Mouse (Mus musculus) heart, adult 9 months (tissue): ENCODE results near the gene Haus2.

Source experiments
- DNase-seq, 2 experiments: peaks; one replicate each; pipeline ENCODE4 v3.0.0; 2022; ENCODE audit warnings: low spot score in 2 of 2

Haus2 gene

GRCm38 (mm10) chr2:120616279-120617163, 7.3 kb downstream of the Haus2 start:
- DNase-seq: no peak

GRCm38 (mm10) chr2:120619538-120619937, 10.4 kb downstream of the Haus2 start:
- no peak for DNase-seq

GRCm38 (mm10) chr2:120622920-120623319, 13.7 kb downstream of the Haus2 start:
- no peak for DNase-seq

- DNase-seq: no peak
Observed at GRCm38 (mm10) chr2:120628076-120628865, 19.1 kb downstream of the Haus2 start.

- DNase-seq: peak; percentile 99
Observed at GRCm38 (mm10) chr2:120628886-120629735, 19.9 kb downstream of the Haus2 start, which contains the start of gene Stard9. TSS of gene Stard9 (plus strand) at chr2:120629121.

GRCm38 (mm10) chr2:120630246-120630645, 21.1 kb downstream of the Haus2 start:
- DNase-seq: peak; percentile 47

- DNase-seq: peak in 1 of 2 experiments; percentile 22
Observed at GRCm38 (mm10) chr2:120630655-120631054, 21.5 kb downstream of the Haus2 start.

GRCm38 (mm10) chr2:120631521-120631920, 22.3 kb downstream of the Haus2 start:
- DNase-seq: no peak

GRCm38 (mm10) chr2:120631957-120632356, 22.8 kb downstream of the Haus2 start:
- peak; percentile 71 to 88 for DNase-seq

GRCm38 (mm10) chr2:120640835-120641234, 31.7 kb downstream of the Haus2 start:
- DNase-seq: no peak

- DNase-seq: peak; percentile 82 to 84
Observed at GRCm38 (mm10) chr2:120643836-120644235, 34.7 kb downstream of the Haus2 start.

- peak; percentile 56 to 62 for DNase-seq
Observed at GRCm38 (mm10) chr2:120646777-120647176, 37.6 kb downstream of the Haus2 start.

GRCm38 (mm10) chr2:120652256-120652924, 43.2 kb downstream of the Haus2 start:
- no peak for DNase-seq

GRCm38 (mm10) chr2:120652925-120653284, 43.7 kb downstream of the Haus2 start:
- no peak for DNase-seq

GRCm38 (mm10) chr2:120654693-120655092, 45.5 kb downstream of the Haus2 start:
- no peak for DNase-seq

GRCm38 (mm10) chr2:120655905-120656304, 46.7 kb downstream of the Haus2 start:
- no peak for DNase-seq

- DNase-seq: no peak
Observed at GRCm38 (mm10) chr2:120656711-120657110, 47.5 kb downstream of the Haus2 start.

GRCm38 (mm10) chr2:120658486-120658885, 49.3 kb downstream of the Haus2 start:
- DNase-seq: no peak

GRCm38 (mm10) chr2:120659318-120659717, 50.1 kb downstream of the Haus2 start:
- no peak for DNase-seq

- DNase-seq: no peak
Observed at GRCm38 (mm10) chr2:120660486-120661078, 51.4 kb downstream of the Haus2 start.

- DNase-seq: no peak
Observed at GRCm38 (mm10) chr2:120662766-120663165, 53.6 kb downstream of the Haus2 start.
